Mouse (Mus musculus) CH12.LX (cell line): Measurements from ENCODE around the gene Myocd. TPM values are rescaled to one million over a fixed set of nuclear protein-coding genes. Genes with fewer than 3 reads are reported as not detected.

ENCODE experiments used
- DNase-seq: peaks from one replicate; pipeline ENCODE4 v3.0.0-alpha.2; 2013; ENCODE audit errors: extremely low read depth
- H3K27ac ChIP-seq: 2 replicates; pipeline ENCODE4 v1.5.1; 2012; ENCODE audit warnings: low read depth, mild to moderate bottlenecking, control low read depth, moderate library complexity; ENCODE audit not compliant: insufficient read depth
- H3K27me3 ChIP-seq: replicated peaks from 2 replicates; pipeline ENCODE3; 2012; ENCODE audit warnings: inconsistent platforms
- H3K36me3 ChIP-seq, 2 experiments: replicated peaks in 1 of 2; 2 replicates each; pipeline versions ENCODE3 to v1.6.1; 2012; ENCODE audit warnings: inconsistent platforms in 1 of 2, low read length in 1 of 2, mild to moderate bottlenecking in 1 of 2, mixed read lengths in 1 of 2, moderate library complexity in 1 of 2; ENCODE audit not compliant: control insufficient read depth in 1 of 2, insufficient read depth in 1 of 2
- H3K4me1 ChIP-seq, 2 experiments: 2 replicates each; pipeline ENCODE4 v1.6.1; 2012; ENCODE audit warnings: inconsistent platforms in 1 of 2, moderate library complexity in 1 of 2; ENCODE audit not compliant: insufficient read depth in 2 of 2, control insufficient read depth in 1 of 2
- H3K4me2 ChIP-seq: 2 replicates; pipeline ENCODE4 v1.6.1; 2012; ENCODE audit warnings: low read depth, mild to moderate bottlenecking, control low read depth; ENCODE audit not compliant: poor library complexity, insufficient read depth, severe bottlenecking
- H3K4me3 ChIP-seq, 3 experiments: fragments of 150-350 bp in 1 of 3; sonication (generic) in 1 of 3; replicated peaks in 1 of 3; 2 replicates each; pipeline versions ENCODE3 to v1.5.1; 2011 to 2012; ENCODE audit warnings: low read depth in 2 of 3, low read length in 2 of 3, mild to moderate bottlenecking in 2 of 3, moderate library complexity in 2 of 3, control low read depth in 1 of 3, improper control_type of control experiment in 1 of 3, inconsistent platforms in 1 of 3, mixed read lengths in 1 of 3; ENCODE audit not compliant: poor library complexity in 1 of 3
- H3K79me2 ChIP-seq: replicated peaks from 2 replicates; pipeline ENCODE4 v1.6.1; 2012; ENCODE audit warnings: mild to moderate bottlenecking, moderate library complexity; ENCODE audit not compliant: control insufficient read depth, poor library complexity, insufficient read depth, severe bottlenecking; ENCODE audit errors: extremely low read depth
- H3K9ac ChIP-seq: 2 replicates; pipeline ENCODE4 v1.6.1; 2012; ENCODE audit warnings: low read depth, mild to moderate bottlenecking, control low read depth, moderate library complexity; ENCODE audit not compliant: insufficient read depth
- H3K9me3 ChIP-seq: replicated peaks from 2 replicates; pipeline ENCODE3; 2012; ENCODE audit warnings: low read length, inconsistent platforms, mixed read lengths
- CHD2 ChIP-seq: IDR thresholded peaks from 2 replicates; pipeline ENCODE4 v1.6.1; 2011; ENCODE audit warnings: low read length, improper control_type of control experiment
- ETS1 ChIP-seq: conservative IDR thresholded peaks from 2 replicates; pipeline ENCODE4 v1.6.1; 2012; ENCODE audit warnings: low read depth, mild to moderate bottlenecking, inconsistent platforms, low read length, improper control_type of control experiment, moderate library complexity
- HCFC1 ChIP-seq: IDR thresholded peaks from 2 replicates; pipeline ENCODE4 v1.6.1; 2012; ENCODE audit warnings: low read depth, mild to moderate bottlenecking, inconsistent platforms, low read length, improper control_type of control experiment
- IRF4 ChIP-seq: IDR thresholded peaks from 2 replicates; pipeline ENCODE4 v1.6.1; 2014; ENCODE audit warnings: low read depth, mild to moderate bottlenecking, inconsistent platforms, low read length, improper control_type of control experiment
- JUN ChIP-seq: IDR thresholded peaks from 2 replicates; pipeline ENCODE4 v1.6.1; 2011; ENCODE audit warnings: low read depth, mild to moderate bottlenecking, low read length, improper control_type of control experiment, moderate library complexity; ENCODE audit not compliant: insufficient read depth
- KAT2A ChIP-seq: IDR thresholded peaks from 2 replicates; pipeline ENCODE4 v1.6.1; 2012; ENCODE audit warnings: low read length, improper control_type of control experiment, inconsistent platforms; ENCODE audit not compliant: insufficient replicate concordance
- MAFK ChIP-seq: IDR thresholded peaks from 2 replicates; pipeline ENCODE4 v1.6.1; 2011; ENCODE audit warnings: low read length, improper control_type of control experiment; ENCODE audit not compliant: insufficient replicate concordance
- MEF2A ChIP-seq: IDR thresholded peaks from 2 replicates; pipeline ENCODE4 v1.6.1; 2014; ENCODE audit warnings: low read depth, mild to moderate bottlenecking, inconsistent platforms, low read length, improper control_type of control experiment, borderline replicate concordance
- MYC ChIP-seq: IDR thresholded peaks from 2 replicates; pipeline ENCODE4 v1.6.1; 2011; ENCODE audit warnings: low read depth, mild to moderate bottlenecking, improper control_type of control experiment, low read length
- NRF1 ChIP-seq: IDR thresholded peaks from 2 replicates; pipeline ENCODE4 v1.6.1; 2014; ENCODE audit warnings: low read depth, mild to moderate bottlenecking, inconsistent platforms, low read length, improper control_type of control experiment, moderate library complexity
- PAX5 ChIP-seq: IDR thresholded peaks from 2 replicates; pipeline ENCODE4 v1.6.1; 2012; ENCODE audit warnings: low read length, inconsistent platforms, mixed read lengths
- RCOR1 ChIP-seq: conservative IDR thresholded peaks from 2 replicates; pipeline ENCODE4 v1.6.1; 2012; ENCODE audit warnings: low read depth, mild to moderate bottlenecking, inconsistent platforms, low read length, improper control_type of control experiment
- USF1 ChIP-seq: IDR thresholded peaks from 2 replicates; pipeline ENCODE4 v1.6.1; 2014; ENCODE audit warnings: low read depth, mild to moderate bottlenecking, inconsistent platforms, low read length, improper control_type of control experiment
- USF2 ChIP-seq: conservative IDR thresholded peaks from 2 replicates; pipeline ENCODE4 v1.6.1; 2011; ENCODE audit warnings: low read depth, low read length, improper control_type of control experiment
- ZMIZ1 ChIP-seq: IDR thresholded peaks from 2 replicates; pipeline ENCODE4 v1.6.1; 2012; ENCODE audit warnings: low read depth, mild to moderate bottlenecking, inconsistent platforms, low read length, improper control_type of control experiment
- ZNF384 ChIP-seq: IDR thresholded peaks from 2 replicates; pipeline ENCODE4 v1.6.1; 2012; ENCODE audit warnings: low read depth, low read length, improper control_type of control experiment, inconsistent platforms
- dilution Hi-C: fragments of 300-500 bp; cut with MboI; formaldehyde crosslinking; loops from 2 replicates; pipeline ENCODE4 v1.14.3; 2020; ENCODE audit warnings: low sequenced_read_pairs; ENCODE audit not compliant: extremely low pct_unique_long_range_greater_than_20kb, extremely low pct_ligation_motif_present
- in situ Hi-C: fragments of 300-500 bp; cut with MboI; formaldehyde crosslinking; loops from 3 replicates; pipeline ENCODE4 v1.14.3; 2019; ENCODE audit warnings: low sequenced_read_pairs, low pct_ligation_motif_present, low pct_unique_long_range_greater_than_20kb, mixed read lengths
- polyA plus RNA-seq: library from polyadenylated mRNA; unstranded; fragments of >175 nt; gene quantifications from 2 replicates; pipeline ENCODE4 v1.2.1, GENCODE M21; 2012; ENCODE audit warnings: low read depth; ENCODE audit not compliant: insufficient read length
- total RNA-seq, 2 experiments: library from RNA; depleted of rRNA; stranded (reverse); fragments of 300-350 nt in 1 of 2; fragments of >200 nt in 1 of 2; gene quantifications; 2 replicates each; pipeline ENCODE4 v1.2.3; 2012 to 2014

Gene Myocd
- total and polyA plus RNA-seq, 3 experiments: not detected

DNA sequence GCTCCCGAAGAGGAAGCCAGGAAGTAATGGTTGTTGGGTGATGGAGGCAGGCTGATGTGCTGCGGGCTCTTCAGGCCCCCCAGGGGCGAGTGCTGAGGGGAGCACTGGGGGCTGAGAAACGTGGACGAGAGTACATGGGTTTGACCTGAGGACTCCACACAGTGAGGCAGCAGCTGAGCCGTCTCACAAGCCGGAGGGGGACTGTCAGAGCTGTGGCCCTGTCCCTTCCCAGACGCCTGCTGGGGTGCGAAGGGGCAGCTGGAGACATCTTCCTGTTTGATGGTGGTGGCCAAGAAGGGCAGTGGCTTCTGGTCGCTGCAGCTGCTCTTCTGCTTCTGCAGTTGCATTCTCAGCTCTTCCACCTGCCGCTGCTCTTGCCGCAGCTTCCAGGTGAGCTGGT is 82.8 kb downstream of the Myocd start:
- no peak overlapping the region for H3K4me3 ChIP-seq
- H3K4me2 ChIP-seq: no peak overlapping the region
- dilution Hi-C loops (no loop called here), in situ Hi-C loops (no loop called here)
- H3K36me3 ChIP-seq: no peaks in the 10 kb centered on the region
- no peak for DNase-seq
- no peaks in the 10 kb centered on the region for H3K4me1 ChIP-seq
- no peak for TF ChIP-seq ZMIZ1
- no peak for TF ChIP-seq JUN
- TF ChIP-seq PAX5: no peak
- no peak for TF ChIP-seq ETS1
- no peak for TF ChIP-seq USF1
- no peak for TF ChIP-seq ZNF384
- H3K79me2 ChIP-seq: no peaks in the 10 kb centered on the region
- H3K9ac ChIP-seq: no peak overlapping the region
- no peak overlapping the region for H3K27ac ChIP-seq
- no peaks in the 10 kb centered on the region for H3K27me3 ChIP-seq
- no peaks in the 10 kb centered on the region for H3K9me3 ChIP-seq

DNA sequence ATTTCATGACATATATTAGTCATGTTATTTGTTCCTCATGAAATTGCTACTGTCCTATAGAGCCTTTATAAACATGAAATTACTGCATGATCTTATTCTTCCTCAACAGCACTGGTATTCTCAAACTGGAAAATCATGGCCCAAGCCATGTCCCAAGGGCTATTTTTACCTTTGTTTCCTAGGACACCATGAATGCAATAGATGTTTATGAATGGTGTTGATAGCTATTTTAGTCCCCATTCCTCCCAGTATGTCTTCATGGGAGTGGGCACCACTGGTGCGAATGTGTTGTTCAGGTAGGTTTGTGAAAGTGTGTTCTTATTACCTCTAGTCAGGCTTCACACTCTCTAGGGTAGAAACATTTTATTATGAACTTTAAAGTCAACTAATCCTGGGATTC is 84.7 kb downstream of the Myocd start:
- no peak overlapping the region for H3K9ac ChIP-seq
- TF ChIP-seq HCFC1 (no peak), MEF2A (no peak), JUN (no peak), RCOR1 (no peak), USF2 (no peak), ZMIZ1 (no peak), CHD2 (no peak), MAFK (no peak), IRF4 (no peak), KAT2A (no peak), MYC (no peak), NRF1 (no peak)
- no peak for DNase-seq
- H3K27ac ChIP-seq: no peak overlapping the region
- peaks cover 2% of the 10 kb centered on the region for H3K27me3 ChIP-seq
- H3K79me2 ChIP-seq: no peaks in the 10 kb centered on the region
- in situ Hi-C loops: no loop called here
- H3K4me2 ChIP-seq: no peak overlapping the region
- dilution Hi-C loops: no loop called here
- no peaks in the 10 kb centered on the region for H3K36me3 ChIP-seq
- H3K4me3 ChIP-seq: no peak overlapping the region
- H3K9me3 ChIP-seq: no peaks in the 10 kb centered on the region
- no peaks in the 10 kb centered on the region for H3K4me1 ChIP-seq
